Mouse (Mus musculus) liver, adult 2 months (tissue): ENCODE measurements around the gene U2af1l4. TPM values are rescaled to one million over a fixed set of nuclear protein-coding genes. Genes with fewer than 3 reads are reported as not detected.

Experiments used
- DNase-seq: peaks from one replicate; pipeline ENCODE4 v3.0.0-alpha.2; 2011; ENCODE audit warnings: low read depth, low spot score; ENCODE audit errors: extremely low read depth
- H3K27ac ChIP-seq: fragments of 200-500 bp; replicated peaks from 2 replicates; pipeline ENCODE4 v1.5.1; 2012; ENCODE audit warnings: low read depth, mild to moderate bottlenecking, control low read depth, inconsistent platforms, low read length; ENCODE audit not compliant: insufficient read depth
- H3K27me3 ChIP-seq: fragments of 200-500 bp; 2 replicates; pipeline ENCODE4 v1.6.1; 2012; ENCODE audit warnings: mild to moderate bottlenecking, moderate library complexity, low read length, inconsistent platforms; ENCODE audit not compliant: control insufficient read depth, insufficient read depth
- H3K36me3 ChIP-seq: fragments of 200-500 bp; 2 replicates; pipeline ENCODE4 v1.6.1; 2012; ENCODE audit warnings: low read length, inconsistent platforms; ENCODE audit not compliant: control insufficient read depth, insufficient read depth
- H3K4me1 ChIP-seq: fragments of 200-500 bp; 2 replicates; pipeline ENCODE4 v1.6.1; 2011; ENCODE audit warnings: low read length; ENCODE audit not compliant: control insufficient read depth, insufficient read depth
- H3K4me3 ChIP-seq: fragments of 200-500 bp; 2 replicates; pipeline ENCODE4 v1.5.1; 2011; ENCODE audit warnings: low read depth, mild to moderate bottlenecking, control low read depth, low read length, moderate library complexity; ENCODE audit not compliant: insufficient read depth
- H3K79me2 ChIP-seq: fragments of 200-500 bp; 2 replicates; pipeline ENCODE4 v1.6.1; 2012; ENCODE audit warnings: inconsistent platforms, mild to moderate bottlenecking, low read length, moderate library complexity; ENCODE audit not compliant: control insufficient read depth, insufficient read depth
- H3K9ac ChIP-seq: fragments of 200-500 bp; 2 replicates; pipeline ENCODE4 v1.6.1; 2012; ENCODE audit warnings: low read depth, mild to moderate bottlenecking, control low read depth, inconsistent platforms, low read length
- CTCF ChIP-seq: fragments of 200-500 bp; IDR thresholded peaks from 2 replicates; pipeline ENCODE4 v1.5.1; 2011; ENCODE audit warnings: low read depth, low read length, control low read depth
- POLR2A ChIP-seq: fragments of 200-500 bp; IDR thresholded peaks from 2 replicates; pipeline ENCODE4 v1.6.1; 2011; ENCODE audit warnings: low read length, control low read depth; ENCODE audit not compliant: insufficient read depth; ENCODE audit errors: extremely low read depth
- WGBS: fragments of 180-500 bp; shearing (Covaris S2); methylation state at CpG from one replicate; pipeline ENCODE4 v1.1.7; 2018; 5-methylcytosine and 5-hydroxymethylcytosine counted together
- polyA plus RNA-seq: library from polyadenylated mRNA; depleted of rRNA; stranded (reverse); fragments of >200 nt; gene quantifications from 2 replicates; pipeline ENCODE4 v1.2.3, GENCODE M21; 2012
- total RNA-seq: library from RNA; depleted of rRNA; stranded (reverse); fragments of >200 nt; gene quantifications from 2 replicates; pipeline ENCODE4 v1.2.3, GENCODE M21; 2014

The U2af1l4 gene
- total and polyA plus RNA-seq, 2 experiments = 16.2 to 34.6 TPM

DNA sequence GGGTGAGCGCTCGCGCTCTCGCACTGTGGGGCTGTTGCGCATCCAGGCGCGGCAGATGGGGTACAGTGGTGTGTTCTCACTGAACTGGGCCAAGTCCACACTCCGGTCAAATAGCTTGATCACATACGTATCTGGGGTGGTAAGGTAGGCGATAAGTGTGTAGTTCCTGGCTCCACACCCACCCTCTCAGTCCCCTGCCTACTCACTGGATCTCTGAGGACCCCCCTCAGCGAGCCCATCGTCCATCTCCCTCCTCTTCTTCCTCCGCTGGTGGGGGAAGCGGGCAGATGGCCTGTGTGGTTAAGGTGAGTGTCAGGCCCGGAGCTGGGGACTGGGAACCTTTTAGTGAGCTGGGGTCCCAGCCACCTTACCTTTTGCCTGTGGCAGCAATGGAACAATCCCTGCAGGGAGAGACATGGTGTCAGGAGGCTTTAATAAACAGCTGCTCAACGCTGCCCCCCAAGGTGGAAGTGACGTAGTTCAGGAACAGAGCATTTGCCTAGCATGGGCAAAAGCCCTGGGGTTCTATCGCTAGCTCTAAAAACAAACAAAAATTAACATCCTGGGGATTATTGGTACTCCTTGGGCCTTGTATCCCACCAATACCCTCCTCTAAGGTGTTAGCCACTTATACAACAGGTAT lies 6.1 kb upstream of the U2af1l4 start:
- 95% methylated on average over 18 of the region's 18 CpGs for WGBS
- Histone ChIP-seq H3K4me3 (no peak overlapping the region), H3K36me3 (peaks cover 5% of the 10 kb centered on the region; the same call in 1 of the 2 replicates), H3K27me3 (no peaks in the 10 kb centered on the region), H3K9ac (no peak overlapping the region), H3K4me1 (peaks cover 13% of the 10 kb centered on the region; the same call in 1 of the 2 replicates), H3K27ac (no peak overlapping the region), H3K79me2 (no peaks in the 10 kb centered on the region)
- no peak for DNase-seq
- TF ChIP-seq CTCF (peak; percentile 18; the same call in 1 of the 2 replicates), POLR2A (no peak)

DNA sequence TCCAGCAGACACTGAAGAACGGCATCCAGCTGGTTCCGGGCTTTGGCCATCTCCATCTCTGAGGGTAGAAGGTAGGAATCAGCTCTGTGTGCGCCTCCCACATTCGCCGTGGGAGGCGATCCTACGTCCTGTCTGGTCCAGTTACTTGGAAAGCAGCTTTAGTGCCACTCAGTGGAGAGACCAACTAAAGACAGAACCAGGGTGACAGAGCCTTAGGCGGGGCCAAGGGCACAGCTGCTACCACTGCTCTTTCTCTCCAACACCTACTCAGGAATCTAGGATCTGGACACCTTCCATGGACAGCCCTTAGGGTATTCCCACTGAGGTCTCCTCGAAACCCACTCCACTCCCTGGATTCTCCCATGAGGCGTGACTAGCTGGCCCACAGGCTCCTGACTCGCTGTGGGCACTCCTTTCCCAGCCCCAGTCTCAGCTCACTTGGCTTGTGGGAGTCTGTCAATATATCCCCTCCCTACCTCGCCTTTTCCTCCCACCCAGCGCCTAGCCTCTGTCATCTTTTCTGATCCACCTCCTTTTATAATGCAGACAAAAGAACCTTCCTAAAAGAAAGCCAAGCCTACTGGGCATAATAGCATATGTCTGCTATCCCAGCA lies 5.1 kb upstream of the U2af1l4 start:
- H3K4me3 ChIP-seq = no peak overlapping the region
- H3K27ac ChIP-seq = no peak overlapping the region
- peaks cover 5% of the 10 kb centered on the region; the same call in 1 of the 2 replicates for H3K36me3 ChIP-seq
- TF ChIP-seq CTCF (no peak), POLR2A (no peak)
- H3K79me2 ChIP-seq = no peaks in the 10 kb centered on the region
- no peak overlapping the region for H3K9ac ChIP-seq
- DNase-seq = no peak
- WGBS = 94% methylated on average over 13 of the region's 13 CpGs
- H3K27me3 ChIP-seq = no peaks in the 10 kb centered on the region
- peaks cover 14% of the 10 kb centered on the region; the same call in 1 of the 2 replicates for H3K4me1 ChIP-seq

DNA sequence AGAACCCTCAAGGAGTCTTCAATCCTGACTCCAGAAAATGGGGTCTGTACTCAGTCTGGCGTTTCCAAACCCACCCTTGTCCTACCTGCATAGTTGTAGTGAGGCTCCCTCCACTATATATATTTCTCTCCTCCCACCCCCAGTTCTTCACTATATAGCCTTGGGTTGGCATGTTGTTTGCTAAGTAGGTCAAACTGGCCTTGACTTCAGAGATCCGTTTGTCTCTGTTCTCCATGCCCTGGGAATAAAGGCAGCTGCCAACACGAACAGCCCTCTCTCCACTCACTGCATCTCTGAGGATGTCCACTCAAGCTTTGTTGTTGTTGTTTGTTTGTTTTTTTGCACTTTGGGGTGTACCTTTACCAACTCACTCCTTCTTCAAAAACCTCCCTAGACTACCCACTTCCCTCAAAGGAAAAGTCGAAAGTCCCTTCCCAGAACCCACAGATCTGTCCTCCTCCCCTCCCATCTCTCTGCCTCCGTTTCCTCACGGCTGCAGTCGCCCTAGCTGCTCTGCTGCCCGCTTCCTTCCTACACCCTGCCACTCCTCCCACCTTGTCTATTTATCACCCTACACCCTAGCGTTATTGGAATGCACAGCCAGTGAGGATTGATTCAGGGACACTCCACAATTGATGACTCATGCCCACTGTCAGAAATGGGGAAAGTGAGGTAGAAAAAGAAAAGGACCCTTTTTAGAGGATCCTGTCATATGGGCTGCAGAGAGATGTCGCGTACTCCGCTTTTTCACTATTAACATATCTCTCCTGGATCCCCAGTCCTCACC lies 4.3 kb upstream of the U2af1l4 start:
- Histone ChIP-seq H3K4me3 (peak overlapping the region; percentile 62), H3K27me3 (no peaks in the 10 kb centered on the region), H3K9ac (peak overlapping the region; percentile 74), H3K79me2 (no peaks in the 10 kb centered on the region), H3K36me3 (peaks cover 5% of the 10 kb centered on the region; the same call in 1 of the 2 replicates), H3K4me1 (peaks cover 11% of the 10 kb centered on the region), H3K27ac (peak overlapping the region; percentile 19)
- TF ChIP-seq POLR2A = no peak
- TF ChIP-seq CTCF = no peak
- no peak for DNase-seq
- 5% methylated on average over 12 of the region's 12 CpGs for WGBS

DNA sequence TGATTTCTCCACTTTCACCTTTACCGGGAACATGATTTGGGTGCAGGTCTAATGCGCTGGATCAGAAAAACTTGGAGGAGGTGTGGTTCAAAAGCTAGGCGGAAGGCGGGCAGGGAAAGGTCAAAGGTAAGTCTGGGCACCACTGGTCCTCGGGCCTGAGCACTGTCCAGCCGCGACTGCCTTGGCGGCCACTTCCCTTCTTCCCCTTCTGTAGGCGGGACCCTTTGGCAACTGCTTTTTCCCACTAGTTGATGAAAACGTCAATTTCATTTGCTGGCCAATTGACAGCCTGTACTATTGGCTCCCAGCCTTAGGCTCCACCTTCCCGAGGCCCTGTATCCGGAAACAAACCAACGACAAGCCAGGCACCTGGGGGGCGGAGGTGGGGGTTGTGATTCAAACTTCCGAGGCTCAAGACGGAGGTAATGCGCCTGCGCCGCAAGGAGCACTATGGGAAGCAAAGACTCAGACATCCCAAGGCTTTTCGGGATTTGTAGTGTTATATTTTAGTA lies 3.6 kb upstream of the U2af1l4 start, which contains the start of gene Lin37:
Gene Lin37 (minus strand): TSS at position 396 of the 512 bp plus-strand sequence.
- Histone ChIP-seq H3K27me3 (no peaks in the 10 kb centered on the region), H3K4me3 (peak within 1 kb of the TSS; percentile 62), H3K36me3 (peaks cover 5% of the 10 kb centered on the region; the same call in 1 of the 2 replicates), H3K4me1 (peaks cover 15% of the 10 kb centered on the region), H3K79me2 (no peaks in the 10 kb centered on the region), H3K9ac (peak within 1 kb of the TSS; percentile 74), H3K27ac (peak within 1 kb of the TSS; percentile 27)
- DNase-seq = peak; percentile 99
- TF ChIP-seq POLR2A = 0 out of 2 replicates have a peak, but pooled peaks have one; percentile 45
- no peak for TF ChIP-seq CTCF
- WGBS = under 1% methylated on average over 20 of the region's 20 CpGs

DNA sequence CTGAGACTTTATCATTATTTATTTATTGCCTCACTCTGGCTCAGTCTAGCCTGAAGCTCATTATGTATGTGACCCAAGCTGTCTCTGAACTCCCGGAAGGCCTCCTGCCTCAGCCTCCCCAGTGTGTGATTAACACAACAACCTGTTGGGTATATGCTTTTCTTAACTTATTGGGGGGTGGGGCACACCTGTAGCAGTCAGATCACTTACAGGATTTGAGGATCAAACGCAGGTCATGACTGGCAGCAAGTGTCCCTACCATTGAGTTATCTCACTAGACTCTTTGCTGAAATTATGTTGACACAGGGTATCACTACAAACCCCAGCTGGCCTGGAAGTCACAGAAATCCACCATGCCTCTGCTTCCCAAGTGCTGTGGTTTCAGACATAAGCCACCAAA lies 2.8 kb upstream of the U2af1l4 start:
- WGBS = 50% methylated on average over 2 of the region's 2 CpGs
- Histone ChIP-seq H3K4me1 (peaks cover 15% of the 10 kb centered on the region), H3K27ac (peak overlapping the region; percentile 27; the same call in 1 of the 2 replicates), H3K9ac (no peak overlapping the region), H3K4me3 (no peak overlapping the region), H3K27me3 (no peaks in the 10 kb centered on the region), H3K36me3 (peaks cover 5% of the 10 kb centered on the region; the same call in 1 of the 2 replicates), H3K79me2 (no peaks in the 10 kb centered on the region)
- TF ChIP-seq POLR2A (no peak), CTCF (no peak)
- peak; percentile 28 for DNase-seq
